Mouse (Mus musculus): ENCODE measurements around the gene Dhx40.
A peak's percentile ranks its signal among the peaks of the same experiment; 100 is the strongest.
"Not testable (repeated sequence)": the region's sequence is repeated elsewhere in the genome, so short reads cannot be mapped to it uniquely, and the experiment has no call there.

Gene Dhx40

DNA sequence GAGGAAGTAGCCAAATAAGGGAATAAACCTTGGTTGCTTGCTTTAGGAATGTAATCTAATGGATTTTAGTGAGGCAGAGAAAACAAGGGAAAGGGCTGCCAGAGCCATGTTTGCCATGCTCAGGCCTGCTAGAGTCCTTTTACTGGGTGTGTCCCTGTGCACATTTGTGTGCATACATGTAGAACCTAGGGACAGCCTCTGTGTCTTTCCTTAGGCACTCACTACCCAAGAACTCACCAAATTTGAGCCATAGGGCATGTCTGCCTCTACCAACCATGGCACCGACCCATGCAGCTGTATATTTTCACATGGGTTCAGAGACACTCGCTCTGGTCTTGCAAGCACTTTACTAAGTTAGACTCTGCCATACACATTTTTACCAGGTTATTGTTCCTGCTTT lies 11.4 kb upstream of the Dhx40 start:
- DNase-seq (ENCODE audit: low spot score), result no peak

DNA sequence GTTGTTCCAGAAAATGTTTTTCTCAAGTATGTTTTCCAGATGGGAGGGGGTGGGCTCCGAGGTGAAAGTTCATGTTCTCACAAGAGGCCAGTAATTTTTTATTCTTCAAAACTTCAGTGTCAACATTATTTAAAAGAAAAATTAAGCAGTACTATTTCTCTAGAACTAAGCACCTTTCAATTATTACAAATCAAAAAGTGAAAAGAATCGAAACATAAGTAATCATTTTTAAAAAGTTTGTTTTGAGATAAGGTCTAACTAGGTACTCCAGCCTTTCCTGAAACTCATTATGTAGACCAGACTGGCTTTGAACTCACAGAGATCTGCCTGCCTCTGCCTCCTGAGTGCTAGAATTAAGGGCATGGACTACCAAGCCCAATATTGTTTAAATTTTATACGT lies 8.7 kb upstream of the Dhx40 start:
- DNase-seq (ENCODE audit: low spot score), result not testable (repeated sequence)

DNA sequence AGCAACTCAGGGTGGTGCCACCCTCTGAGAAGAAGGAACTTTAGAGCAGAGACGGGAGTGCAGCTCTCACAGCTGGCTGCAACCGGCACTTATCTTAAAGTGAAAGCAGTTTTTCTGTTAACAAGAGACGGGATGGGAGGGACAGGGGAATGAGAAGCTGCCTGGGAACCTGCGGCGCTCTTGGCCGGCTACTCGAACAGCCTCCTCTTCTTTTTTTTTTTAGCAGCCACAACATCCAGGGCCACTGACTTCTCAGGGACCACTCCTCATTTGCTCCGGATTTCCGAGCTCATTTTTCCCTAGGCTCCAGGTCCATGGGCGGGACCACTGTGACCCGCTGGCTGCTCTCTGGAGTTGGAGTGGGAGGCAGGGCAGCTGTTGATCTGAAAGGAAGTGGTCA lies 6.9 kb upstream of the Dhx40 start:
- not testable (repeated sequence) for DNase-seq (ENCODE audit: low spot score)

- DNase-seq (ENCODE audit: low spot score), result not testable (repeated sequence)
These were observed 5.7 kb upstream of the Dhx40 start for GRCm38 (mm10) chr11:86813256-86813655.

DNA sequence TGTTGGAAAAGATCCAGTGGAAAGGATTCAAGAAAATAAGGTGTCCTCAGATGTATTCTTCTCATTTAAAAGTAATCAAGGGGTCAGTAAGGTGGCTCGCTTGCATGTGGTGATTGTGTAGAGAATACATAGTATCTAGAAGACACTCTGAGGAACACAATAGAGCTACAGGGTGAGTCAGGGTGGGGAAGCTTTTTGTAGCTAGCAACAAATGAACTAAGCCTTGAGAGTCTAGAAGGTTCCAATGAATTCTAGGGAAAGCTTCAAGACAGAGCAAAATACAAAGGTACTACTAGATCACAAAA lies 3.7 kb upstream of the Dhx40 start:
- DNase-seq (ENCODE audit: low spot score), result no peak

GRCm38 (mm10) chr11:86810572-86811325 lies 3.2 kb upstream of the Dhx40 start:
- DNase-seq (ENCODE audit: low spot score), result no peak

DNA sequence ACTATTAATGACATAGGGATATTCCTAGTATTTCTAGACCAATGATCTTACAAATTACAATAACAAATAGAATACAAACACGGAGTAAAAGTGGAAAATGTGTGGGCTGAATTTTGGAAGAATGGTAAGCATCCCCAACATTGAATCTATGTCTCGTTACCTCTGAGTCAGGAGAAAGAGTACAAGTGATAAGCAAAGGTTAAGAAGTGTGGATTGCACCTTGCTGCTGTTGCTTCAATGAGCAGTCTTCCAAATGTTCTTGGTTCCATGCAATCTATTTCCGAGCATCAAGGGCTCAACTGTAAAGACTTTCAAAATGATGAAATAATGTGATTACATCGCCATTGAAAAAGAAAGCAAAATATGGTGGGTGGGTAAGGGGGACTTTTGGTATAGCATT lies 2.3 kb upstream of the Dhx40 start:
- no peak for DNase-seq (ENCODE audit: low spot score)

DNA sequence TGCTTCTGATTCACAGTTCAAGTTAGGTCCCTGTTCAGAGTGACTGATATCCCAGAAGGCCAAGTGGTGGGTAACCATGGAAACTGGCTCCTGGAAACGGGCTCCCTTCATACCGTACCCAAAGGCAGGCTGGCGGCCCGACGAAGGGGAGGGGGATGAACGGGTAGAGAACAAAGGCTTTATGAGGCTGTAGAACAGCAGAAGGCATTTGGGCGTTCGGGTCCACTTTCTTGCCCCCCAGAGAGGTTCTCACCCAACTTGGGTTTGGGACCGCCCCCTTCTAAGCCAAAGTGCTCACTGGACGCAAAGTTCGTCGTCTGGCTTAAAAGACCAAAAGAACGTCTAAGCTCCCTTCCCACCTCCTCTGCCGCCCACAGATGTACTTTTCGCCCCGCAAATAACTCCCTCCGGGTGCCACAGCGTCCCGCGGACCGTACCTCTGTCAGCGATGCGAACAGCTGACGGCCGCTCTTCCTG lies 507 bp downstream of the Dhx40 start:
- DNase-seq (ENCODE audit: low spot score), result peak; percentile 58

DNA sequence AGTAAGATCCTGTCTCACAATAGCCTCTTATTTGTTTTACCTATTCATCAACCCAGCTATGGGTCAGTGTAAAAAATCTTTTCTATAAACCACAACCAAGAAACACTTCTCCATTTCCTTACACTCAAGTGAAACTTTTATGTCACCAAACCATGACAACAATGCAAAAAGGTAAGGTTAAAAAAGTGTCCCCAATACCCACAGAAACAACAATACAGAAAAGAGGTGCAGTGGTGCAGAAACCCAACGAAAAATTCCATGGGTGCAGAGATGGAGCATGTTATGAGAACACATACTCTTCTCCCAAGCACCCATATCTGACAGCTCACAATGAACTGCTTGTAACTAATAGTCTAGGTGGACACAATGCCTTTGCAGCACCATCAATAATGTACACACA lies 13.4 kb downstream of the Dhx40 start:
- DNase-seq (ENCODE audit: low spot score), result no peak

- not testable (repeated sequence) for DNase-seq (ENCODE audit: low spot score)
These were observed 20.1 kb downstream of the Dhx40 start for GRCm38 (mm10) chr11:86787436-86787835.

DNA sequence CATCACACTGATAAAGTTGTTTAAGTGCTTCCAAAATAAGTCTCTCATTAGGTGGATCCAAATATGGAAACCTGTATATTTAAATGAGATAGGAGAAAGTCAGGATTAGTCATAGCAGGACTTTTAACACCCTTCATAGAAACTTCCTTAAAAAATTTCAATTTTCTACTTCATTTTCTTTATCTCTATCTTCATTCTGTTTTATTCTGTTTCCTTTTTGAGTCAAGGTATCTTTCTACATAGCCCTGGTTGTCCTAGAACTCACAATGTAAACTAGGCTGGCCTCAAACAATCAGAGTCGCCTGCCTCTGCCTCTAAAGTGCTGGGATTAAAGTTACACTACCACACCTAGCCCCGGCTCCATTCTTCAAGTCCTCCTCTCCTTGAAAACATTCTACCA lies 21.8 kb downstream of the Dhx40 start:
- DNase-seq (ENCODE audit: low spot score), result no peak

DNA sequence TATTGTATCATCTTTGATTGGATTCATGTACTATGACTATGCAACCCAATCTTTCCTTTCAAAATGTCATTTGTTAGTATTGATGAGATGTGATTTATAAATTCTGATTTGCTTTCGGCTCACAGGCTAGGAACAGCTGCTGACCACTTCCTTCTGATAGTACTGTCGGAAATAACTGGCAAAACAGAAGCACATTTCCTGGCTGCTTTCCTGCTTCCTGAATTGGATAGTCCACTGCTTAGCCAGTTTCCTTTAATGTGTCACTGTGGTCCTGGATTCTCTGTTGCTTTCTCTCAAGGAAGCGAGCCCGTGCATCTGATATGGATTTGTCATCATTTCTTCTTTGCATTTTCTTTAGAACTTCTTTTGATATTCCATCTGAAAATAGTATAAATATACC lies 37.7 kb downstream of the Dhx40 start:
- DNase-seq (ENCODE audit: low spot score), result no peak

DNA sequence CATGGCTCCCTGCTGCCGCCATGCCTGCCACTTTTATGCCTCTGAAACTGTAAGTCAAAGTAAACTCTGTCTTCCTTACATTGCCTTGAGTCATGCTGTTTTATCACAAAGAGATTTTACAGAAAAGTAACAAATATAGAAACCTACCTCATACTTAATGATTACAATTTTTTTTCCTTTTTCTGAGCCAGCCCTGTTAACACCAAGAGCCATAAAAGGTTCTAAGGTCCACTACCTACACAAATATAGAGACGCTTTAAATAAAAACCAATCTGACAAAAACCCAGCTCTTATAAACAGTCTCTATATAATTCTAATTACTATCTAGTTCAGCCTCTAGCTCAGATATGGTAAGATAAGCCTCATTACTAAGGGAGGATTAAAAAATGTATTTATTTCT lies 43.0 kb downstream of the Dhx40 start:
- no peak for DNase-seq (ENCODE audit: low spot score)

GRCm38 (mm10) chr11:86763127-86763526 lies 44.4 kb downstream of the Dhx40 start:
- not testable (repeated sequence) for DNase-seq (ENCODE audit: low spot score)

GRCm38 (mm10) chr11:86760357-86760756 lies 47.2 kb downstream of the Dhx40 start:
- no peak for DNase-seq (ENCODE audit: low spot score)

- no peak for DNase-seq (ENCODE audit: low spot score)
These were observed 47.7 kb downstream of the Dhx40 start for GRCm38 (mm10) chr11:86759886-86760285.

DNA sequence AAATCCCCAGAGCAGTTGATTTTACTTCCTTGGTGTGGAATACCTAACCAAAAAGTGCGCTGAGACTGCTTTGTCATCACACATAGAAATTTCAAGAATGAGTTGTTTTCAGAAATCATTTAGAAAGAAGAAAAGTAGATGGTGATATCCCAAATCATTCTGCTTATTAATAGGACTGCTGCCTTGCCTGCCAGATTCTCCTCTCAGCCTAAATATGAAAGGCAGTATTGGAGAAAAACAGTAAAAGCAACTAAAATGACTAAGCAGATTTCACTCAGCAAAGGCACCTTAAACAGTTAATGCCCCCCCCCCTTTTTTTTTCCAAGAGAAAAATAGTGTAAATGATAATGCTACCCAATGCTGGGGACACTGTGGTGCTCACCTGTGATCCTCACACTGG lies 48.3 kb downstream of the Dhx40 start:
- no peak for DNase-seq (ENCODE audit: low spot score)

- peak; percentile 79 for DNase-seq (ENCODE audit: low spot score)
These were observed 49.0 kb downstream of the Dhx40 start for GRCm38 (mm10) chr11:86758559-86758958.

DNA sequence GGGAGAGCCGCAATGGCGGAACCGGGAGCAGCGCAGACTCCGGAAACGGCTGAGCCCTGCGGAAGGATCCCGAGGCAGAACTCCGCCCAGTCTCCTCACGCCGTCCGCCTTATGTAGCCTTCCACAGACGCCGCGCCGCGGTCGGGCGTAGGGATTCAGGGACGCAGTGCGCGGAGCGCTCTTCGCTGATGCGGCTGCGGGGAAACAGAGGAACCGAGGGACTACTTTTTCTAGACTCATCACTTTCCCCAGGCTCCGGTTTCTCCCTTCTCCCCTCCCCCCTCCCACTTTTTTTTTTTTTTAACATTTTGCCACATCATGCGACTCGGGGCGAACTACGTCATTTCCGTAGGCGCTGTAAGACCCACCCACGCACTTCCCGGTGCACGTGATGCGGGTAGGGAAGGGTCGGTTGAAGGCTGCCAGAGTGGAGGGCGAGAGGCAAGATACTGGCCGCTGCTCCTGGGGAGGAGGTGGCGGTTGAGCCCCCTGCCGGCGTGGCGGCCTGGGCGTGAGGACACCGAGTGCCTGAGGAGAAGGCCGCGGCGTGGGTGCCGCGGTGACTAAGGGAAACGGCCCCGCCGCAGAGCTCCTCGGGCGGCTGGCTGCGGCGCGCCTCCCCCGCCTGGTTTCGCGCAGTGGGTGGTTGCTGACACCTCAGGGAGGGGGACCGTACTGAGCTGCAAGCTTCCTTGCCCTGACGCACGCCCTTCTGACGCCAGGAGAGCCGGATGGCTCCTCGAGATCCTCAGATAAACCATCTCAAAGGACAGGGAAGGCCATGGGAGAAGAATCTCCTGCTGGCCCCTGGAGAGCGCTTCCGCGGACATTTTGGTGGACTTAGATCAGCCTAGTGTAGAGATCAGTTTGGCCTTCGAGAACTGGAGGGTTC lies 49.8 kb downstream of the Dhx40 start, which contains the start of gene Cltc:
Cltc (minus strand) TSS at position 86 of the 892 bp plus-strand sequence.
- DNase-seq (ENCODE audit: low spot score), result peak; percentile 95

DNA sequence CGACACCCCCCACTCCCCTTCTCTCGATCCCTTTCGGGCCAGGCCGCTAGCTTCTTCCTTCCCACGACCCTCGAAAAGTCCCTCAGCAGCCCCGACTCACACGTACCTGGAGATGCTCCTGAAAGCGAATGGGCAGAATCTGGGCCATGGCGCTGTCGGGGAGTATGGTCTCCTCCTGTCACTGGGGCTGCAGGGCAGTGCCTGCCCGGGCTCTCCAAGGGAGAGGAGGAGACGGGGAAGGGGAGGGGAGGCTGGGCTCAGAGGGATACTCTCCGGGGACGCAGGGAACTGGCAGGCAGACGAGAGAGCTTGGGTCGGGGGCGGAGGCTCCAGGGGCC lies 50.4 kb downstream of the Dhx40 start:
- DNase-seq (ENCODE audit: low spot score), result no peak

DNA sequence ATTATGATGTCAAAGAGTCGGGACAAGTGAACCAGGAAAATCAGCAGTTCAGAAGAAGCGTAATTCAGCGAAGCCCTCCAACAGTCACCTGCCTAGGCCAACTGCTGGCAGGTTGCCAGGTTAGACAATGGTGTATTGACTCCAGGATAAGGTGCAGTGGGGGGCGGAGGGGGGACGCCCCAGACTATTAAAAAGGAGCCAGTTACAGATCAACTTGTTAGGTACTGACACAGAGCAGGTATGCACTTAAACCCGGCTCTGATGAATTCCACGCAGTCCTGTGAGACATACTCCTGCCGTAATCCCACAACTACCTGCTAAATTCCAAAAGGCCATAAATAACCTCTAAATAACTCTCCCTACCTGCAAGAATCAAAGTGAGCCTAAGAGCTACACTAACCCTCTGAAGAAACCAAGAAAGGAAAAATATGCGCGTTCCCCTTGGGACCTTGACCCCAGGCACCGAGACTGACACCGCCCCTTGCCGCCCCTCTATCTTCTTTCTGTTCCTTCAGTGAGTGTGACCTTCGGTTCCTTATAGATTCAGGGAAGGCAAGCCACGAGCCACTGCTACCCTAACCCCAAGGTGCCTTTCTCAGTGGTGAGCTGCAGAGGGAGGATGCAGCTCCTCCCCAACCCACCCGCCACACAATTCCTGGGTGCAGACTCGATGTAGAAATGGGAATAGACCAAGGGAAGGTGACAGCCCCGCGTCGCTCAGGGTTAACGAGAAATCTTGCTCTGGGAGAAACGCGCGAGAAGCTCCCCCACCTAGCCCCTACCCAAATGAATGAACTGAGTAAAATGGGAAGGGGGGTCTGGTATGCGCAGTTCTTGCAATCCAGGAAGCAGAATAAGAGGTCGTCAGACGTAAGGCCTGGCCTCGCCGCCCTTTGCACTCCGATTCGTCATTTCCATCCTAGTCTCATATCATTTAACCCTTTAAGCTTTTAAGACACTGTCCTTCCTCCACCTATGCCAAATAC lies 51.1 kb downstream of the Dhx40 start:
- DNase-seq (ENCODE audit: low spot score), result peak; percentile 66

DNA sequence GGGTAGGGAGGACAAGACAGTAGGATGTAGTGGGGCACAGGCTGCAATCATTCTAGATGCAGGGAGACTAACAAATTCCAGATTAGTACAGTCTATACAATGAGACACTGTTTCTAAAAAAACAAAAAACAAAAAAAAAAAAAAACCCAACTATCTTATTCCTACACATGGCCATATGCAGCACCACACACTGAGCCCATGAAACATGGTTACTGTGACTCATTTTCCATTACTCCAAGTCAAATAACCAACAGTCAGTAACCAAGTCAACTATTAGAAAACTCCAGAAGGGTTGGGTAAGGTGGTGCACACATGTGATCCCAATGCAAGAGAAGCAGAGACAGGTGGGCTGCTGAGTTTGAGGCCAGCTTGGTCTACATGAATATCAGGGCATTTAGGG lies 55.1 kb downstream of the Dhx40 start:
- DNase-seq (ENCODE audit: low spot score), result no peak
